21 mouse cellular contexts compared by ENCODE assay signal in genomic region chr12:86149087-86149486, GRCm38 (mm10).
"Had no signal": no experiment of that assay in that cellular context is flagged by ENCODE, and none has a peak within 500 bp of the region (broad histone marks: within the 10 kb centered on the region; RNA-seq: fewer than 3 reads in every experiment).

No protein-coding gene starts in this region.

- H3K4me1 ChIP-seq: megakaryocyte, embryonic 14.5 days; stomach, embryonic 15.5 days had no signal

- ATAC-seq: lung, postnatal 0 days; midbrain, embryonic 13.5 days; midbrain, embryonic 15.5 days had no signal

- H3K9ac ChIP-seq: lung, embryonic 15.5 days; midbrain, embryonic 13.5 days; midbrain, embryonic 15.5 days; neural tube, embryonic 13.5 days; neural tube, embryonic 15.5 days; stomach, embryonic 15.5 days had no signal

- DNase-seq: lung, adult 2 months; lung, postnatal 14 days; lung, postnatal 36 days; retina, postnatal 1 day; right cerebral cortex, adult 18-20 months; right cerebral cortex, postnatal 25 days; right cerebral cortex, postnatal 4 days; thymus, adult 2 months; thymus, postnatal 25 days; thymus, postnatal 4 days had no signal

- H3K4me2 ChIP-seq: lung, embryonic 15.5 days; midbrain, embryonic 11.5 days; midbrain, embryonic 13.5 days; midbrain, embryonic 15.5 days; neural tube, embryonic 13.5 days; neural tube, embryonic 15.5 days; stomach, embryonic 15.5 days had no signal

- H3K9me3 ChIP-seq: lung, embryonic 15.5 days; midbrain, embryonic 15.5 days; neural tube, embryonic 13.5 days; neural tube, embryonic 15.5 days; stomach, embryonic 15.5 days had no signal

- H3K27ac ChIP-seq: lung, embryonic 15.5 days; macrophage; midbrain, embryonic 13.5 days; midbrain, embryonic 15.5 days; neural tube, embryonic 13.5 days; neural tube, embryonic 15.5 days; stomach, embryonic 15.5 days; stomach, postnatal 0 days had no signal

- H3K4me3 ChIP-seq: lung, embryonic 15.5 days; megakaryocyte, embryonic 14.5 days; midbrain, embryonic 13.5 days; midbrain, embryonic 15.5 days; neural tube, embryonic 13.5 days; neural tube, embryonic 15.5 days; stomach, embryonic 15.5 days had no signal

- H3K36me3 ChIP-seq: lung, embryonic 15.5 days; neural tube, embryonic 15.5 days; stomach, embryonic 15.5 days had no signal

- H3K27me3 ChIP-seq: lung, embryonic 15.5 days; midbrain, embryonic 13.5 days; midbrain, embryonic 15.5 days; neural tube, embryonic 13.5 days; neural tube, embryonic 15.5 days; stomach, embryonic 15.5 days had no signal
